ENCODE assay signal across 16 mouse cellular contexts in genomic region chr10:111193536-111193935, GRCm38 (mm10).
"Had no signal": no experiment of that assay in that cellular context is flagged by ENCODE, and none has a peak within 500 bp of the region (broad histone marks: within the 10 kb centered on the region; RNA-seq: fewer than 3 reads in every experiment).

No protein-coding gene starts in this region.

- H3K27me3 ChIP-seq: midbrain, embryonic 12.5 days; neural tube, embryonic 12.5 days; neural tube, embryonic 15.5 days; stomach, embryonic 15.5 days had no signal

- H3K4me3 ChIP-seq: midbrain, embryonic 12.5 days; myocyte; neural tube, embryonic 12.5 days; neural tube, embryonic 15.5 days; stomach, embryonic 15.5 days had no signal

- H3K27ac ChIP-seq: liver, embryonic 14.5 days; midbrain, embryonic 12.5 days; neural tube, embryonic 12.5 days; neural tube, embryonic 15.5 days; stomach, embryonic 15.5 days; stomach, postnatal 0 days had no signal

- H3K4me1 ChIP-seq: neural tube, embryonic 12.5 days; stomach, embryonic 15.5 days had no signal

- H3K4me2 ChIP-seq: lung, embryonic 14.5 days; midbrain, embryonic 12.5 days; neural tube, embryonic 12.5 days; neural tube, embryonic 15.5 days; stomach, embryonic 15.5 days had no signal

- H3K36me3 ChIP-seq: midbrain, embryonic 12.5 days; neural tube, embryonic 12.5 days; neural tube, embryonic 15.5 days; stomach, embryonic 15.5 days had no signal

- H3K9ac ChIP-seq: liver, embryonic 14.5 days; lung, embryonic 14.5 days; midbrain, embryonic 12.5 days; neural tube, embryonic 12.5 days; neural tube, embryonic 15.5 days; stomach, embryonic 15.5 days had no signal

- H3K9me3 ChIP-seq: midbrain, embryonic 12.5 days; neural tube, embryonic 12.5 days; neural tube, embryonic 15.5 days; stomach, embryonic 15.5 days had no signal

- DNase-seq: lung, adult 18-20 months; lung, embryonic 14.5 days; lung, postnatal 10 days; lung, postnatal 4 days; midbrain, embryonic 14.5 days; right cerebral cortex, postnatal 14 days; thymus, adult 2 months; thymus, postnatal 25 days; thymus, postnatal 4 days had no signal
